Mouse (Mus musculus) thymus, postnatal 14 days (tissue): ENCODE measurements around the gene Zscan12.

ENCODE experiments used
- DNase-seq: peaks from one replicate; pipeline ENCODE4 v3.0.0; 2021

Gene Zscan12

DNA sequence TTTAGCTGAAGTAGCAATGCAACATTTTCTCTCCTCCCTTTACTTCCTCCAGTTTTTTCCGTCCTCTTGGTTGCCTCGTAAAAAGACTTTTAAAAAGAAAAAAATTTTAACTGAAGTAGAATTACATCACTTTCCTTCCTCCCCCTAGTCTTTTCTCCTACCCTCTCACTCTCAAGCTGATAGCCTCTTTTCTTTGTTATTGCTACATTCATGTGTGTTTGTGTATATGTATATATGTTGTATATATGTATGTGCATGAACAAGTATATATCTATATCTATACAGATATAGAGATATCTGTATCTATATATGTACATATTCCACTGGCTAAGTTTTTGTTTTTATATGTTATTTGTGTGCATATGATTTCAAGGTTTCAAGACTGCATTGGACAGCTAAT is 40.2 kb downstream of the Zscan12 start:
- DNase-seq = no peak

DNA sequence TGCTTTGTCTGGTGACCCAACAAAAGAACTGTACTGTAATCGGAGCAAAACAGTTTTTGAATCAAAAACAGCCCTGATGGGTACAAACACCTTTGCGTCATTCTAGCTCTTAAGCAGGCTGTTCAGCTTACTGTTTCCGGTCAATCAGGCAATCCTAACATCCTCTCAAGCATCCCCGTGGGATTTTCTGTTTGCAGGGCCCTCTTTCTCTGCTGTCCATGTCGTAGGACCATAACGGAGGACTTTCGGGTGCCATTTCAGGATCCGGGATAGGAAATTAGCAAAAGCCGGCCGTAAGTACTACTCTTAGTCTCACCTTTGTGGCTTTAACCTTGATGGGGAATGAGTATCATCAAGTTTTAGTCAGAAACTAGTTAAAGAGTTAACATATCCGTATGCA is 44.7 kb downstream of the Zscan12 start:
- DNase-seq = no peak

DNA sequence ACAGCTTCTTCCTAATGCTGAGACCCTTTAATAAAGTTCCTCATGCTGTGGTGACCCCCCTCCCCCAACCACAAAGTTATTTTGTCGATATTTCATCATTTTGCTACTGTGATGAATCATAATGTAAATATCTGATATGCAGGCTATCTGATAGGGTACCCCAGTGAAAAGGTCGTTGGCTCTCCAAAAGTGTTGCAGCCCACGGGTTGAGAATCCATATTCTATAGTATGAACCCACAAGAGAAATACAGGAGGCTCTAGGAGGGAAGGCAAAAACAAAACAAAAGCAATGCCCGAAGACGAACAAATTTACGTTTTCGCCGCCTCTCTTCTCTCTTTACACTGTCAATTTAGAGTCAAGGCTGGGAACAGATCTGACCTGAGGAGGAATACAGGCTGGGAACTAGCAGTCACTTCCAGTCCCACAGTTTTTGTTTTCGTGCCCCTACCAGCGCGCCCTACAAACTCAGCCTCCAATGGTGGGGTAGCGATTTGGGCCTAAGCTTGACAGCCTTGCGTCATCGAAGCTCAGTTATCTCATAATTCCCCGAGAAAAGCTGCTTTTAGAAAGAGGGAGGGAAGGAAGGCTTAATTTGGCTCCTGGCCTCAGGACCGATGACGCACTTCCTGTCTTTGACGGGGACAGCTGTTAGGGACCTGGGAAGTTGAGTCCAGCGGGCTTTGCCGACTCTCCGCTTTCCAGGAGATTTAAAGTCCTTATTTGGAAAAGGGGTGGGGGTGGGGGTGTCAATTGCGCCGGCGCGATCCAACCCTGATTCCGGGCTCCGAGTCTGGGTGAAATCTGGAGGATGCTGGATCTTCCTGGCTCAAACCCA is 45.6 kb downstream of the Zscan12 start:
- DNase-seq = peak; percentile 36

DNA sequence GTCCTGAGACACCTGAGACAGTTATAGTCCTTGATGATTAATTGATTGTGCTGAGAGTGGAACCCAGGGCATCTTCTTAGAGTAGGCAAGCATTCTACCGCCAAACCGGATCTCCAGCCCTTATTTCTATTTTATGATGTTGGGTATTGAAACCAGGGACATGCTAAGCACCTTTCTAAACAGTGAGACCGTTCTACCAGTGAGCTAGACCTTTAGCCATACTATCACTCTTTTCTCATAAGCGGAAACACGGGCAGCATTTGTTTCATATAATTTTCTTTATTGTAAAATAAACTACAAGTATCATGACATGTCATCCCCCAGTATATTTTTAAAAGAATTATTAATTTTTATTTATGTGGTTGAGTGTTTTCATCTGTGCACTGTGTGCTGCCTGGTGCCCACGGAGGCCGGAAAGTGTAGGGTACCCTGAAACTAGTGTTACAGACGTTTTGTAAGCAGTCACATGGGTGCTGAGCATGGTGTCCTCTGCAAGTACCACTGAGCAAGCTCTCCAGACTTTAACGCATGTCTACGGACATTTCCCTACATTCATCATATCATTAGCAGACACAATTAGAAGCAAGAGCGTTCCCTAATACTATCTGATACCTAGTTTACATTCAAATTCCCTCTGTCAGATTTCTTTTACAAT is 46.3 kb downstream of the Zscan12 start:
- DNase-seq = no peak

DNA sequence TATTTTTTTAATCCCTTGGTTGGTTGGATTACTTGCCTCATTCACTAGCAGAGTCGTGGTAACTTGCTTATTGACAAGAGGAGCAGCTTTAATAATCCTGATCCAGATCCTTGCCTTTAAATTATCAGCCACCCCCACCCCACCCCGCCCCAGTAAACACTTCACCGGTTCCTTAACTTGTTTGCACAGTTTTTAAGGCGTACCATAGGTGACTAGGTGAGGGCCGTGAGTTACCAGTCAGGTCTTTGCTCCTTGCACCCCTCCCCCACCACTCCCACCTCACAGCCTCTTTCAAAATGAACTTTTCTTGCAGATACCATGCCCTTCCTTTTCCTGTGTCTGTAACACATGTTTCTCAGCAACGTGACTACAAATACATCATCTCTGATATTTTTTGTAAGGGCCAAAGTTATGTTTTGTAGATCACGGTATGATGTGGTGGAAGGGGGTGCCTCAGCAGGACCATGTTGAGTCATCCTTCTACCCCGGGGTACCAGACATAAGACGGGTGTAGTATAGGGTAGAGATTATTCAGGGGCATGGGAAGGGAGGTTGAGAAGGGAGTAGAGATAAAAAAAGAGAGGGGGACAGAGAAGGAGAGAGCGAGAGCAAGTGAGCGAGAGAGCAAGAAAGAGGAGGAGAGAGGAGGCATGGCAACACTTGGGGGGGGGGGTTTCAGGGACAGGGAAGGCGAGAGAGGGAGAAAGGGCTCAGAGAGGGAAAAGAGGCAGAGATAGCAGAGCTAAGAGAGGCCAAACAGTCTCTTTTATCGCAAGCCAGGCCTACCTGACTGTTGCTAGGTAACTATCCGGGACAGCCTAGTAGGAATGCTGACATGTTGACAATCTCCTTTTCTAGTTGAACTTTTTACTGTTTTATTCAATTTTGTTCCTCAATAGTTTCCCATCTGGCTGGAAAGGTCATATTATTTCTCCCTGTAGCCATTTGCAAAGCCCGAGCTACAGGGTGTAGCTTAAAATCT is 51.9 kb downstream of the Zscan12 start:
- DNase-seq = no peak

DNA sequence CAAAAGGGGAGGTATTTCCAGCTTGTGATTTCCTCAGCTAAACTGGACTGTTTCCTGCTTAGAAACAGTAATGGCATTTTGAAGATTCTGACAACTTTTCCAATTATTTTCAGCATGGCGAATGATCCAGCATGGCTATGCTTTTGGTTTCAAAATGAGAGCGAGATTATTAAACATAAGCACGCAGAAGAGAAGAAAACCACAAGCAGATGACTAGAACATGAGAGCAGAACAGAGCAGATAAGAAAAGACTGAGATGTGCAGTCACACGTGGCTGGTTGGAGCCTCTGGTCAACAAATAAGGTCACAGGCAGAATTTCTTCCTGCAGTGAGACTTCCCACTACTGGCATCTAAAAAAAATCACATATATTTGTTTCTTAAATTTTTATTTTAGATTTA is 52.6 kb downstream of the Zscan12 start:
- no peak for DNase-seq

DNA sequence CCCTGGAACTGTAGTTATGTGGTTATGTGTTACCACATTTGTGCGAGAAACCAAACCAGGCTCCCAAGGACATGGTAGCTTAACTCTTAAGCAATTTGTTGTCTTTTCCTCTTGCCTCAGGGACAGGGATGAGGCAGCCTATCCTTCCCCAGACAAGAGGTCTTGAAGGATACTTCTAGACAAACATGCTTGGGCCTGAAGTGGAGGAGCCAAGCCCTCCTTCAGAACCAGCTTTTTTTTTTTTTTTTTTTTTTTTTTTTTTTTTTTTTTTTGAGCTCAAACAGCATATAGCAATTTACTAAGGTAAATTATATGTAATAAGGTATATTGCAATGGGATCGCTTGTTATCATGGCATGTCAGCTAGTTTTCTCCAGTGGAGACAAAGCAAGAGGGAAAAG is 53.1 kb downstream of the Zscan12 start:
- no peak for DNase-seq

DNA sequence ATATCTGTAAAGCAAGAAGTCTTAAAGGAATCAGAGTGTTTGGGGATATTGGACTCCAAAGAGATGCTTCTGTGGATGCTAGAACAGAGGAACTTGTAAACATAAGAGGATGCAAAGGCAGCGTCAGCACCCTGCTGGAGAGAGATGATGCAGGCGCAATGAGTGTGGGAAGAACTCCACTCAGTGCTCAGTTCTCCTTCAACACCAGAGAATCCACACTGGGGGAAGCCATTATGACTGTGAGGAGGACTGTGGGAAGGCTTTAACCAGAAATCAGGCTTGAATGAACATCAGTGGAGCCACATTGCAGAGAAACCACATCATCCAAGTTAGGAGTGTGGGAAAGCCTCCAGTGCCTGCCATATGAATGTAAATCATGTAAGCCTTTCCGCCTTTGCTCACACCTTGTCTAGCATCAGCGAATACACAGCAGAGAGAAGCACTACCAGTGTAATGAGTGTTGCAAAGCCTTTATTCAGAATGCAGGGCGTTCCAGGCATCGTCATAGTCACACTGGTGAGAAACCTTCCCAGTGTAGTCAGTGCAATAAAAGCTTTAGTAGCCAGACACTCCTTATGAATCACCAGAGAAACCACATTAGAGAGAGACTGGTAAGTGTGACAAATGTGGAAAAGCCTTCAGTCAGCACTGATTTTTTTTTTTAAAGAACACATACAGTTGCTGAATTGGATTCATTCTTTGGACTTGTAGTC is 54.8 kb downstream of the Zscan12 start:
- no peak for DNase-seq

DNA sequence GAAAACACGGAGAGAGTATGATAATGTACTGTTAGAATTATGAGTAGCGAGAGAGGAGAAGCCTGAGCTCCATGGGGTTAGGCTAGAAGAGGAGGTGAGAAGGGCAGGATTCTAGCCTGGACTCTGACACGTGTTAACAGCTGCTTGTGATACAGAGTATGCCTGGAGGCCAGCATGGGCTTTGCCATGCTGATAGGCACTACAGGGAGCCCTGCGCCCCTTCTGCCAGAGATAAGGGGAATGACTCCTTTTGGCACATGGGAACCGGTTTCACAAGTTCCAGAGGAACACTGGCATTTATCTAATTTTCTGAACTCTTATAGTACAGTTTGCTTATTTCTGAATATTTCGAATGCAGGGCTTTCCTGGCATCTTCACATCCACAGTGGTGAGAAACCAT is 56.2 kb downstream of the Zscan12 start:
- no peak for DNase-seq
